ENCODE assay signal across 12 mouse cellular contexts in the genomic region with DNA sequence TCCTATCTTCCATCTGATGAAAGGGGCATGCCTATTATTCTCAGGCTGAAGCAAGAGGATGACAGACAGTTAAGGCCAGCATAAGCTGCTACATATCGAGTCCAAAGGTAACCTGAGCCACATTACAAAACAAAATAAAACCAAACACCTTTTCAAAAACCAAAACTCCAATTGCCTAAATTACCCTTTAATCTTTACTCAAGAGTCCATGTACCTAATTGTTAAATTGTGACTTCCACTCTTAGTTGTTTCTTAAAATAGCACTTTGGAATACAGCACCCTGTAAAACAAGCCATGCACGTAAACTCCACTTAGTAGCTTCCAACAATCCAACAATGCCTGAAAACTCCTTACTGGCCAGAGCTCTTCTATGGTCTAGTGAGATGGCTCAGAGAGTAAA.
"Had no signal": no experiment of that assay in that cellular context is flagged by ENCODE, and none has a peak within 500 bp of the region (broad histone marks: within the 10 kb centered on the region; RNA-seq: fewer than 3 reads in every experiment).

No protein-coding gene starts in this region.

- H3K27ac ChIP-seq: layer of hippocampus, adult 2 months; limb, embryonic 12.5 days; liver, embryonic 12.5 days; lung, embryonic 15.5 days; midbrain, embryonic 12.5 days; neural tube, embryonic 13.5 days; stomach, embryonic 15.5 days had no signal

- H3K36me3 ChIP-seq: limb, embryonic 12.5 days; liver, embryonic 12.5 days; lung, embryonic 15.5 days; midbrain, embryonic 12.5 days; neural tube, embryonic 13.5 days; stomach, embryonic 15.5 days had no signal

- DNase-seq: kidney, postnatal 10 days; kidney, postnatal 4 days; lung, postnatal 14 days; retina, postnatal 1 day had no signal

- H3K27me3 ChIP-seq: limb, embryonic 12.5 days; liver, embryonic 12.5 days; lung, embryonic 15.5 days; midbrain, embryonic 12.5 days; neural tube, embryonic 13.5 days; stomach, embryonic 15.5 days had no signal

- ATAC-seq: liver, embryonic 12.5 days; midbrain, embryonic 16.5 days had no signal

- H3K9ac ChIP-seq: limb, embryonic 12.5 days; liver, embryonic 12.5 days; lung, embryonic 15.5 days; neural tube, embryonic 13.5 days; stomach, embryonic 15.5 days had no signal

- H3K4me2 ChIP-seq: limb, embryonic 12.5 days; liver, embryonic 12.5 days; lung, embryonic 15.5 days; midbrain, embryonic 12.5 days; neural tube, embryonic 13.5 days; stomach, embryonic 15.5 days had no signal

- H3K9me3 ChIP-seq: limb, embryonic 12.5 days; liver, embryonic 12.5 days; lung, embryonic 15.5 days; midbrain, embryonic 12.5 days; neural tube, embryonic 13.5 days; stomach, embryonic 15.5 days had no signal

- H3K4me3 ChIP-seq: layer of hippocampus, adult 2 months; limb, embryonic 12.5 days; liver, embryonic 12.5 days; lung, embryonic 15.5 days; midbrain, embryonic 12.5 days; neural tube, embryonic 13.5 days; stomach, embryonic 15.5 days had no signal
